Mouse (Mus musculus) stomach, embryonic 16.5 days (tissue): ENCODE results near the gene Slc15a2. TPM values are rescaled to one million over a fixed set of nuclear protein-coding genes. Genes with fewer than 3 reads are reported as not detected.

ENCODE experiments used
- ATAC-seq: fragments of 200-750 bp; cut with Nextera tagmentation; 2 replicates; pipeline ENCODE4 v1.8.0; 2017; ENCODE audit warnings: moderate number of reproducible peaks, moderate TSS enrichment; ENCODE audit not compliant: insufficient read depth, low FRiP score
- H3K27ac ChIP-seq: fragments of 300-500 bp; sonication (generic); 2 replicates; pipeline ENCODE4 v1.5.1; 2014; ENCODE audit warnings: low read length
- H3K27me3 ChIP-seq: fragments of 300-500 bp; sonication (generic); 2 replicates; pipeline ENCODE4 v1.6.1; 2014; ENCODE audit warnings: low read length, control low read depth, mixed read lengths; ENCODE audit not compliant: control insufficient read depth, insufficient read depth
- H3K36me3 ChIP-seq: fragments of 300-500 bp; sonication (generic); 2 replicates; pipeline ENCODE4 v1.6.1; 2014; ENCODE audit warnings: low read length; ENCODE audit not compliant: control insufficient read depth, insufficient read depth
- H3K4me1 ChIP-seq: fragments of 300-500 bp; sonication (generic); 2 replicates; pipeline ENCODE4 v1.6.1; 2014; ENCODE audit warnings: low read length, control low read depth, mixed read lengths; ENCODE audit not compliant: control insufficient read depth, insufficient read depth
- H3K4me2 ChIP-seq: fragments of 300-500 bp; sonication (generic); 2 replicates; pipeline ENCODE4 v1.6.1; 2014; ENCODE audit warnings: low read depth, low read length, mixed read lengths
- H3K4me3 ChIP-seq: fragments of 300-500 bp; sonication (generic); replicated peaks from 2 replicates; pipeline ENCODE4 v1.5.1; 2014; ENCODE audit warnings: mild to moderate bottlenecking, low read length
- H3K9ac ChIP-seq: fragments of 300-500 bp; sonication (generic); 2 replicates; pipeline ENCODE4 v1.6.1; 2014; ENCODE audit warnings: low read length
- H3K9me3 ChIP-seq: fragments of 300-500 bp; sonication (generic); replicated peaks from 2 replicates; pipeline ENCODE4 v1.6.1; 2016; ENCODE audit warnings: low read length, control low read depth; ENCODE audit not compliant: control insufficient read depth
- WGBS: fragments of 180-500 bp; shearing (Covaris S2); extraction: QIAGEN DNeasy Blood & Tissue Kit; methylation state at CpG from one replicate; pipeline ENCODE4 v1.1.7; 2014; 5-methylcytosine and 5-hydroxymethylcytosine counted together
- polyA plus RNA-seq: library from polyadenylated mRNA; unstranded; fragments of >200 nt; fragmentation: Nextera tagmentation; extraction: Ambion mirVana; gene quantifications from 2 replicates; pipeline ENCODE4 v1.2.1, GENCODE M21; 2015

Slc15a2 gene
- polyA plus RNA-seq, 1 experiment from 2014 or later: 4.0 TPM

- H3K27me3 ChIP-seq: no peaks in the 10 kb centered on the region
- no peak; the same call in 1 of the 2 replicates for ATAC-seq
- H3K4me2 ChIP-seq: no peak overlapping the region
- H3K9ac ChIP-seq: no peak overlapping the region
- H3K27ac ChIP-seq: no peak overlapping the region
- peaks cover 5% of the 10 kb centered on the region; the same call in 1 of the 2 replicates for H3K4me1 ChIP-seq
- H3K9me3 ChIP-seq: no peaks in the 10 kb centered on the region
- H3K36me3 ChIP-seq: no peaks in the 10 kb centered on the region
- H3K4me3 ChIP-seq: no peak overlapping the region
Observed at GRCm38 (mm10) chr16:36816916-36817315, 32.2 kb upstream of the Slc15a2 start.

GRCm38 (mm10) chr16:36813680-36814079 is 28.9 kb upstream of the Slc15a2 start:
- 61% methylated on average over 3 of the region's 3 CpGs for WGBS

GRCm38 (mm10) chr16:36808616-36809015 is 23.9 kb upstream of the Slc15a2 start:
- WGBS: 67% methylated on average over 3 of the region's 3 CpGs
- ATAC-seq: no peak
- H3K36me3 ChIP-seq: no peaks in the 10 kb centered on the region
- H3K9ac ChIP-seq: no peak overlapping the region
- H3K4me2 ChIP-seq: no peak overlapping the region
- no peaks in the 10 kb centered on the region for H3K27me3 ChIP-seq
- H3K4me1 ChIP-seq: no peaks in the 10 kb centered on the region
- no peak overlapping the region for H3K27ac ChIP-seq
- no peaks in the 10 kb centered on the region for H3K9me3 ChIP-seq
- H3K4me3 ChIP-seq: no peak overlapping the region

More at GRCm38 (mm10) chr16:36813680-36814079, 28.9 kb upstream of the Slc15a2 start:
- ATAC-seq: no peak
- H3K4me2 ChIP-seq: no peak overlapping the region
- H3K27me3 ChIP-seq: no peaks in the 10 kb centered on the region
- H3K4me1 ChIP-seq: no peaks in the 10 kb centered on the region
- no peak overlapping the region for H3K9ac ChIP-seq
- no peak overlapping the region for H3K4me3 ChIP-seq
- no peaks in the 10 kb centered on the region for H3K36me3 ChIP-seq
- H3K9me3 ChIP-seq: no peaks in the 10 kb centered on the region
- no peak overlapping the region for H3K27ac ChIP-seq

DNA sequence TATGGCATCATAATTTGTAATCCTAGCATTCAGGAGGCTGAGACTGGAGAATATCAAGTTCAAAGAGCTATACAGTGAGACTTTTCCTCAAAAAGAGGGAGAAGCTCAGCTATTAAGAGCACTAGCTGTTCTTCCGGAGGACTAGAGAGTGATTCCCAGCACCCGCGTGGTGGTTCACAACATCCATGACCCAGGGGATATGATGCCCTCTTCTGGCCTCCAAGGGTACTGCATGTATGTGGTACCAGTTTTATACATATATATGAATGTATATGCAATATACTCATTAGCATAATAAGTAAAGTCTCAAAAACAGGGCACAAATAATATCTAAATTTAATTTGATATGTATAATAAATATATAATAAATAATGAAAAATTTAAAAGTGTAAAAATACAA is 17.6 kb upstream of the Slc15a2 start:
- no peak for ATAC-seq
- Histone ChIP-seq H3K27ac (no peak overlapping the region), H3K36me3 (no peaks in the 10 kb centered on the region), H3K9ac (no peak overlapping the region), H3K9me3 (0 out of 2 replicates have a peak, but pooled peaks cover 3% of the 10 kb centered on the region), H3K4me3 (no peak overlapping the region), H3K4me1 (no peaks in the 10 kb centered on the region), H3K27me3 (no peaks in the 10 kb centered on the region), H3K4me2 (no peak overlapping the region)
- 84% methylated on average over 3 of the region's 3 CpGs for WGBS

- no peak for ATAC-seq
- no peak overlapping the region for H3K4me3 ChIP-seq
- no peak overlapping the region for H3K4me2 ChIP-seq
- H3K9me3 ChIP-seq: 0 out of 2 replicates have a peak, but pooled peaks cover 3% of the 10 kb centered on the region
- H3K27me3 ChIP-seq: no peaks in the 10 kb centered on the region
- 79% methylated on average over 2 of the region's 2 CpGs for WGBS
- H3K9ac ChIP-seq: no peak overlapping the region
- H3K4me1 ChIP-seq: no peaks in the 10 kb centered on the region
- H3K36me3 ChIP-seq: no peaks in the 10 kb centered on the region
- no peak overlapping the region for H3K27ac ChIP-seq
Observed at GRCm38 (mm10) chr16:36798334-36798733, 13.6 kb upstream of the Slc15a2 start.

- WGBS: 76% methylated on average over 2 of the region's 2 CpGs
- no peaks in the 10 kb centered on the region for H3K27me3 ChIP-seq
Observed at GRCm38 (mm10) chr16:36794976-36795375, 10.2 kb upstream of the Slc15a2 start.

DNA sequence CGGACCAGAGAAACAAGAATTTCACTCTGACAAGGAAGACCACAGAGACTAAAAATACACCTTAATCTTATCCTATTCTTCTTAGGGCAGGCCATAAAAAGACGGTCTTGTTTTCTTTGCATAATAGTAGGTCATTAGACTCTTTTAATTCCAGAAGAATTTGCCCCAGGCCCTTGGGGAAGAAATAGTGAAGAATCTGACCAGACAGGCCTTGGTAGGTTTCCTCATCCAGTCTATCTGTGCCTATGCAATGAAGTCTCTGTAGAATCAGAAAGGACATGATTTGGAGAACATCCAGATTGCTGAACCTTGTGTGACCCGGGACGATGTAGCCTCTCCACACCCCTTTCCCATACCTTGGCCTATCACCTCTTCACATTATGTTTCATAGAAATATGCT is 5.4 kb upstream of the Slc15a2 start:
- H3K4me1 ChIP-seq: no peaks in the 10 kb centered on the region
- 80% methylated on average over 4 of the region's 4 CpGs for WGBS
- no peak for ATAC-seq
- no peaks in the 10 kb centered on the region for H3K27me3 ChIP-seq
- no peaks in the 10 kb centered on the region for H3K36me3 ChIP-seq
- no peaks in the 10 kb centered on the region for H3K9me3 ChIP-seq
- H3K9ac ChIP-seq: no peak overlapping the region
- no peak overlapping the region for H3K27ac ChIP-seq
- no peak overlapping the region for H3K4me2 ChIP-seq
- H3K4me3 ChIP-seq: no peak overlapping the region

More at GRCm38 (mm10) chr16:36794976-36795375, 10.2 kb upstream of the Slc15a2 start:
- Histone ChIP-seq H3K9me3 (no peaks in the 10 kb centered on the region), H3K36me3 (no peaks in the 10 kb centered on the region), H3K4me1 (no peaks in the 10 kb centered on the region), H3K4me3 (no peak overlapping the region), H3K4me2 (no peak overlapping the region), H3K27ac (no peak overlapping the region), H3K9ac (no peak overlapping the region)
- no peak for ATAC-seq

- Histone ChIP-seq H3K9me3 (no peaks in the 10 kb centered on the region), H3K36me3 (no peaks in the 10 kb centered on the region), H3K27ac (no peak overlapping the region), H3K4me2 (no peak overlapping the region), H3K9ac (no peak overlapping the region), H3K27me3 (no peaks in the 10 kb centered on the region), H3K4me3 (no peak overlapping the region), H3K4me1 (0 out of 2 replicates have a peak, but pooled peaks cover 4% of the 10 kb centered on the region)
- no peak for ATAC-seq
- WGBS: 77% methylated on average over 7 of the region's 7 CpGs
Observed at GRCm38 (mm10) chr16:36786466-36786865, 1.7 kb upstream of the Slc15a2 start.

GRCm38 (mm10) chr16:36784146-36784545 is 616 bp downstream of the Slc15a2 start:
- Histone ChIP-seq H3K4me3 (peak overlapping the region; percentile 22), H3K4me2 (0 out of 2 replicates have a peak overlapping the region, but pooled peaks have one; percentile 17)
- WGBS: 89% methylated on average over 2 of the region's 2 CpGs

More at GRCm38 (mm10) chr16:36784146-36784545, 616 bp downstream of the Slc15a2 start:
- Histone ChIP-seq H3K27ac (no peak overlapping the region), H3K36me3 (no peaks in the 10 kb centered on the region), H3K9me3 (no peaks in the 10 kb centered on the region), H3K9ac (no peak overlapping the region), H3K27me3 (no peaks in the 10 kb centered on the region), H3K4me1 (0 out of 2 replicates have a peak, but pooled peaks cover 4% of the 10 kb centered on the region)
- ATAC-seq: no peak
